Mouse (Mus musculus): ENCODE measurements at regions not wholly inside any gene's neighbourhood (a gene's known extent, or its start where the extent isn't known, plus 50 kb on each side); places are given as distances from the start of the nearest gene placed in this dataset.

DNA sequence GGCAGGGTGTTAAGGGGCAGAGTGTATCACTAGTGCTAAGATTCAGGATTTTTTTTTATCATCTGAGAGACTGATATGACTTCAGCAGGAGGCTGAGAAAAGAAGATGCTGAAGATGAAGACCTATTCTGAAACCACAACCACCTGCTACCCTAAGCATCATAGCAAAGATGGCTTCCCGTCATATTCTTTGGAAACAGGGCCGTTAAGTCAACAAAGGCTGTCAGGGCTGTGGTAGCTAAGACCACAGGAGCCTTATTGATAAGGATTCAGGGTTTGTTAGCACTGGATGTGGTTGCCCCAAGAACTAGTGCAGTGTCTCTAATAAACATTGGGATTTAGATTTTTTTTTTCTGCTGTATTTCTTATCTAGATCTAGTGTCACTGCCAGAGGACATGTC, 56.7 kb upstream of the Rasgrp1 start:
- Histone ChIP-seq H3K4me1 (replicated peaks) (no peaks in the 10 kb centered on the region), H3K4me2 (no peak overlapping the region), H3K36me3 (no peaks in the 10 kb centered on the region), H3K9ac (no peak overlapping the region), H3K4me3 (no peak overlapping the region), H3K27me3 (replicated peaks) (no peaks in the 10 kb centered on the region), H3K27ac (ENCODE audit: poor library complexity, severe bottlenecking) (no peak overlapping the region), H3K9me3 (replicated peaks) (no peaks in the 10 kb centered on the region)
- no peak for ATAC-seq (ENCODE audit: insufficient number of reproducible peaks, low FRiP score)
- 57% methylated on average over 2 of the region's 2 CpGs for WGBS

- H3K27ac ChIP-seq (ENCODE audit: poor library complexity, severe bottlenecking), result no peak overlapping the region
- 80% methylated on average over 4 of the region's 4 CpGs for WGBS
- H3K4me2 ChIP-seq, result no peak overlapping the region
- H3K9ac ChIP-seq, result no peak overlapping the region
- H3K4me1 ChIP-seq (replicated peaks), result no peaks in the 10 kb centered on the region
- H3K27me3 ChIP-seq (replicated peaks), result no peaks in the 10 kb centered on the region
- no peaks in the 10 kb centered on the region for H3K9me3 ChIP-seq (replicated peaks)
- no peaks in the 10 kb centered on the region for H3K36me3 ChIP-seq
- no peak overlapping the region for H3K4me3 ChIP-seq
- ATAC-seq (ENCODE audit: insufficient number of reproducible peaks, low FRiP score), result no peak
These were observed 60.8 kb upstream of the Rasgrp1 start for GRCm38 (mm10) chr2:117403425-117404175.

- H3K27ac ChIP-seq (ENCODE audit: poor library complexity, severe bottlenecking), result no peak overlapping the region
These were observed 62.7 kb upstream of the Rasgrp1 start for GRCm38 (mm10) chr2:117405453-117405852.

DNA sequence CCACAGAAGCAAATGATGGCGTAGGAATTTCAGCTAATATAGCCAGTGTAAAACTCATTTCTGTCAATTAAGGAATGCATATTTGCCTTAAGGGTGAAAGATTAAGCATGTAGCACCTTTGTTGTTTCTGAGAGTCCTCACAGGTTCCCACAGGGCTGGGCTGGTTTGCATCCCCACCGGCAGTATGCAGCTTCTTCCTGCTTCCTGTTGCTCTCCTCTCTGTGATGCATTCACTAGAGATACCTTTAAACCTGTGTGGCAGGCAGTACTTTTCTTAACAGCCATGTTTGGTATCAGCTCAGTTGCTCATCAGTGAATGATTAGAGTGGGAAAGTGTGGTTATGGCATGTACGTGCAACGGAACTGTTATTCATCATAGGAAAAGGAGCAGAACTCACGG, 65.4 kb upstream of the Rasgrp1 start:
- no peak overlapping the region for H3K4me2 ChIP-seq
- H3K9ac ChIP-seq, result no peak overlapping the region
- no peaks in the 10 kb centered on the region for H3K27me3 ChIP-seq (replicated peaks)
- no peak overlapping the region for H3K4me3 ChIP-seq
- H3K4me1 ChIP-seq (replicated peaks), result no peaks in the 10 kb centered on the region
- no peaks in the 10 kb centered on the region for H3K36me3 ChIP-seq
- ATAC-seq (ENCODE audit: insufficient number of reproducible peaks, low FRiP score), result no peak
- no peak overlapping the region for H3K27ac ChIP-seq (ENCODE audit: poor library complexity, severe bottlenecking)
- WGBS, result 58% methylated on average over 5 of the region's 5 CpGs
- H3K9me3 ChIP-seq (replicated peaks), result no peaks in the 10 kb centered on the region

More at GRCm38 (mm10) chr2:117405453-117405852, 62.7 kb upstream of the Rasgrp1 start:
- Histone ChIP-seq H3K27me3 (replicated peaks) (no peaks in the 10 kb centered on the region), H3K4me2 (no peak overlapping the region), H3K4me1 (replicated peaks) (no peaks in the 10 kb centered on the region), H3K9me3 (replicated peaks) (no peaks in the 10 kb centered on the region), H3K4me3 (no peak overlapping the region), H3K36me3 (no peaks in the 10 kb centered on the region), H3K9ac (no peak overlapping the region)
- 61% methylated on average over 2 of the region's 2 CpGs for WGBS
- ATAC-seq (ENCODE audit: insufficient number of reproducible peaks, low FRiP score), result no peak

GRCm38 (mm10) chr2:117412045-117412606, 69.3 kb upstream of the Rasgrp1 start:
- H3K27me3 ChIP-seq (replicated peaks), result no peaks in the 10 kb centered on the region
- no peak for ATAC-seq (ENCODE audit: insufficient number of reproducible peaks, low FRiP score)
- H3K4me3 ChIP-seq, result no peak overlapping the region
- H3K4me1 ChIP-seq (replicated peaks), result no peaks in the 10 kb centered on the region
- H3K36me3 ChIP-seq, result no peaks in the 10 kb centered on the region
- no peak overlapping the region for H3K27ac ChIP-seq (ENCODE audit: poor library complexity, severe bottlenecking)
- 42% methylated on average over 4 of the region's 4 CpGs for WGBS
- H3K9me3 ChIP-seq (replicated peaks), result no peaks in the 10 kb centered on the region
- no peak overlapping the region for H3K9ac ChIP-seq
- H3K4me2 ChIP-seq, result no peak overlapping the region

GRCm38 (mm10) chr2:117417229-117417970, 74.6 kb upstream of the Rasgrp1 start:
- H3K9ac ChIP-seq, result no peak overlapping the region
- no peaks in the 10 kb centered on the region for H3K4me1 ChIP-seq (replicated peaks)
- no peaks in the 10 kb centered on the region for H3K36me3 ChIP-seq
- no peak overlapping the region for H3K27ac ChIP-seq (ENCODE audit: poor library complexity, severe bottlenecking)
- no peaks in the 10 kb centered on the region for H3K9me3 ChIP-seq (replicated peaks)
- H3K4me3 ChIP-seq, result no peak overlapping the region
- no peak overlapping the region for H3K4me2 ChIP-seq
- WGBS, result 58% methylated on average over 8 of the region's 8 CpGs
- no peak for ATAC-seq (ENCODE audit: insufficient number of reproducible peaks, low FRiP score)
- H3K27me3 ChIP-seq (replicated peaks), result no peaks in the 10 kb centered on the region

- Histone ChIP-seq H3K4me3 (no peak overlapping the region), H3K27me3 (replicated peaks) (no peaks in the 10 kb centered on the region), H3K27ac (ENCODE audit: poor library complexity, severe bottlenecking) (no peak overlapping the region), H3K4me2 (no peak overlapping the region), H3K36me3 (no peaks in the 10 kb centered on the region), H3K9ac (no peak overlapping the region), H3K9me3 (replicated peaks) (no peaks in the 10 kb centered on the region), H3K4me1 (replicated peaks) (no peaks in the 10 kb centered on the region)
- ATAC-seq (ENCODE audit: insufficient number of reproducible peaks, low FRiP score), result no peak
- 84% methylated on average over 8 of the region's 8 CpGs for WGBS
These were observed 75.4 kb upstream of the Rasgrp1 start for GRCm38 (mm10) chr2:117418121-117418615.

- Histone ChIP-seq H3K36me3 (no peaks in the 10 kb centered on the region), H3K9ac (no peak overlapping the region), H3K27ac (ENCODE audit: poor library complexity, severe bottlenecking) (no peak overlapping the region), H3K9me3 (replicated peaks) (no peaks in the 10 kb centered on the region), H3K27me3 (replicated peaks) (no peaks in the 10 kb centered on the region), H3K4me2 (no peak overlapping the region), H3K4me3 (no peak overlapping the region), H3K4me1 (replicated peaks) (no peaks in the 10 kb centered on the region)
- WGBS, result 76% methylated on average over 3 of the region's 3 CpGs
- ATAC-seq (ENCODE audit: insufficient number of reproducible peaks, low FRiP score), result no peak
These were observed 75.9 kb upstream of the Rasgrp1 start for GRCm38 (mm10) chr2:117418711-117419110.

- no peak overlapping the region for H3K27ac ChIP-seq (ENCODE audit: poor library complexity, severe bottlenecking)
- no peak overlapping the region for H3K4me3 ChIP-seq
- 74% methylated on average over 4 of the region's 4 CpGs for whole genome bisulfite sequencing
- H3K4me2 ChIP-seq, result no peak overlapping the region
- no peaks in the 10 kb centered on the region for H3K27me3 ChIP-seq (replicated peaks)
- H3K9ac ChIP-seq, result no peak overlapping the region
- no peak for ATAC-seq (ENCODE audit: insufficient number of reproducible peaks, low FRiP score)
- no peaks in the 10 kb centered on the region for H3K36me3 ChIP-seq
- 0 out of 2 replicates have a peak, but pooled peaks cover 2% of the 10 kb centered on the region for H3K9me3 ChIP-seq (replicated peaks)
- H3K4me1 ChIP-seq (replicated peaks), result no peaks in the 10 kb centered on the region
These were observed 78.6 kb upstream of the Rasgrp1 start for GRCm38 (mm10) chr2:117421376-117421775.

GRCm38 (mm10) chr2:117422756-117423155, 80.0 kb upstream of the Rasgrp1 start:
- 70% methylated on average over 4 of the region's 4 CpGs for WGBS
- no peak for ATAC-seq (ENCODE audit: insufficient number of reproducible peaks, low FRiP score)
- no peaks in the 10 kb centered on the region for H3K4me1 ChIP-seq (replicated peaks)
- no peak overlapping the region for H3K9ac ChIP-seq
- H3K36me3 ChIP-seq, result no peaks in the 10 kb centered on the region
- H3K9me3 ChIP-seq (replicated peaks), result 0 out of 2 replicates have a peak, but pooled peaks cover 2% of the 10 kb centered on the region
- no peak overlapping the region for H3K4me2 ChIP-seq
- no peak overlapping the region for H3K27ac ChIP-seq (ENCODE audit: poor library complexity, severe bottlenecking)
- H3K4me3 ChIP-seq, result no peak overlapping the region
- no peaks in the 10 kb centered on the region for H3K27me3 ChIP-seq (replicated peaks)

GRCm38 (mm10) chr2:117429205-117429604, 86.4 kb upstream of the Rasgrp1 start:
- no peak overlapping the region for H3K27ac ChIP-seq (ENCODE audit: poor library complexity, severe bottlenecking)
- H3K9ac ChIP-seq, result no peak overlapping the region
- H3K4me3 ChIP-seq, result no peak overlapping the region
- WGBS, result 57% methylated on average over 9 of the region's 9 CpGs
- H3K4me1 ChIP-seq (replicated peaks), result no peaks in the 10 kb centered on the region
- H3K9me3 ChIP-seq (replicated peaks), result 0 out of 2 replicates have a peak, but pooled peaks cover 2% of the 10 kb centered on the region
- H3K36me3 ChIP-seq, result no peaks in the 10 kb centered on the region
- no peak overlapping the region for H3K4me2 ChIP-seq
- ATAC-seq (ENCODE audit: insufficient number of reproducible peaks, low FRiP score), result no peak
- H3K27me3 ChIP-seq (replicated peaks), result no peaks in the 10 kb centered on the region

Data from heart, embryonic 12.5 days (tissue).